Mouse (Mus musculus) erythroblast, adult 5-6 weeks (primary cell): Measurements from ENCODE around the gene Gm4214. TPM values are rescaled to one million over a fixed set of nuclear protein-coding genes. Genes with fewer than 3 reads are reported as not detected.
"Not testable (repeated sequence)": the region's sequence is repeated elsewhere in the genome, so short reads cannot be mapped to it uniquely, and the experiment has no call there.

Source experiments
- ATAC-seq: replicated peaks from 2 replicates; pipeline ENCODE4 v1.8.0; 2016; ENCODE audit warnings: moderate number of reproducible peaks, mild to moderate bottlenecking, moderate TSS enrichment, inconsistent platforms; ENCODE audit not compliant: poor library complexity, low FRiP score, severe bottlenecking
- total RNA-seq, 2 experiments: library from RNA; stranded (forward) in 1 of 2; stranded (reverse) in 1 of 2; fragments of 150-400 nt in 1 of 2; fragments of 200-764, 138-1000 nt in 1 of 2; gene quantifications; 2 replicates each; pipeline versions ENCODE4 v1.2.3 to v1.2.4; 2015 to 2017; ENCODE audit warnings: low replicate concordance in 2 of 2

The Gm4214 gene
- total RNA-seq (2015; ENCODE audit: low replicate concordance) (not detected in 2 replicates), total RNA-seq (2017; ENCODE audit: low replicate concordance) (not detected in 2 replicates)

GRCm38 (mm10) chr7:22984573-22984972 lies at the start of gene Gm4214:
Gm4214 (minus strand) TSS chr7:22984673.
- ATAC-seq = not testable (repeated sequence)

- not testable (repeated sequence) for ATAC-seq
Measured at GRCm38 (mm10) chr7:23019823-23020222, 35.4 kb upstream of the Gm4214 start, which contains the start of gene Gm4216. Gm4216 (minus strand) TSS chr7:23019923.

Other genes with a start within 250 kb of the Gm4214 start
- gene Vmn1r157, start 223.0 kb downstream of the Gm4214 start, total RNA-seq (2015; ENCODE audit: low replicate concordance) = not detected in 2 replicates
- gene Vmn1r157, start 223.0 kb downstream of the Gm4214 start, total RNA-seq (2017; ENCODE audit: low replicate concordance) = not detected in 2 replicates
- not detected in 2 replicates for gene Vmn1r158, start 193.9 kb downstream of the Gm4214 start, total RNA-seq (2015; ENCODE audit: low replicate concordance)
- not detected in 2 replicates for gene Vmn1r158, start 193.9 kb downstream of the Gm4214 start, total RNA-seq (2017; ENCODE audit: low replicate concordance)
- gene Vmn1r159, start 141.1 kb downstream of the Gm4214 start, total RNA-seq (2015; ENCODE audit: low replicate concordance) = not detected in 2 replicates
- not detected in 2 replicates for gene Vmn1r159, start 141.1 kb downstream of the Gm4214 start, total RNA-seq (2017; ENCODE audit: low replicate concordance)
- not detected in 2 replicates for gene Vmn1r160, start 113.4 kb downstream of the Gm4214 start, total RNA-seq (2015; ENCODE audit: low replicate concordance)
- not detected in 2 replicates for gene Vmn1r160, start 113.4 kb downstream of the Gm4214 start, total RNA-seq (2017; ENCODE audit: low replicate concordance)
- not detected in 2 replicates for gene Gm4216, start 35.2 kb upstream of the Gm4214 start, total RNA-seq (2015; ENCODE audit: low replicate concordance)
- not detected in 2 replicates for gene Gm4216, start 35.2 kb upstream of the Gm4214 start, total RNA-seq (2017; ENCODE audit: low replicate concordance)
- not detected in 2 replicates for gene Vmn1r163, start 70.9 kb upstream of the Gm4214 start, total RNA-seq (2015; ENCODE audit: low replicate concordance)
- not detected in 2 replicates for gene Vmn1r163, start 70.9 kb upstream of the Gm4214 start, total RNA-seq (2017; ENCODE audit: low replicate concordance)
- not detected in 2 replicates for gene Gm8720, start 82.8 kb upstream of the Gm4214 start, total RNA-seq (2015; ENCODE audit: low replicate concordance)
- gene Gm8720, start 82.8 kb upstream of the Gm4214 start, total RNA-seq (2017; ENCODE audit: low replicate concordance) = not detected in 2 replicates
- gene Gm10662, start 159.8 kb upstream of the Gm4214 start, total RNA-seq (2015; ENCODE audit: low replicate concordance) = not detected in 2 replicates
- gene Gm10662, start 159.8 kb upstream of the Gm4214 start, total RNA-seq (2017; ENCODE audit: low replicate concordance) = not detected in 2 replicates
- not detected in 2 replicates for gene Vmn1r165, start 232.7 kb upstream of the Gm4214 start, total RNA-seq (2015; ENCODE audit: low replicate concordance)
- gene Vmn1r165, start 232.7 kb upstream of the Gm4214 start, total RNA-seq (2017; ENCODE audit: low replicate concordance) = not detected in 2 replicates